Mouse (Mus musculus) lung, embryonic 16.5 days (tissue): ENCODE measurements at regions not wholly inside any gene's neighbourhood (a gene's known extent, or its start where the extent isn't known, plus 50 kb on each side); places are given as distances from the start of the nearest gene placed in this dataset.

Source experiments
- ATAC-seq: fragments of 200-750 bp; cut with Nextera tagmentation; 2 replicates; pipeline ENCODE4 v1.8.0; 2017; ENCODE audit warnings: low read depth, mild to moderate bottlenecking, moderate library complexity
- H3K27ac ChIP-seq: fragments of 300-500 bp; sonication (generic); 2 replicates; pipeline ENCODE4 v1.5.1; 2014; ENCODE audit warnings: mild to moderate bottlenecking, control low read depth, low read length
- H3K27me3 ChIP-seq: fragments of 300-500 bp; sonication (generic); 2 replicates; pipeline ENCODE4 v1.6.1; 2014; ENCODE audit warnings: low read depth, low read length, mixed read lengths; ENCODE audit not compliant: control insufficient read depth, insufficient read depth
- H3K36me3 ChIP-seq: fragments of 300-500 bp; sonication (generic); 2 replicates; pipeline ENCODE4 v1.6.1; 2014; ENCODE audit warnings: low read length; ENCODE audit not compliant: control insufficient read depth, insufficient read depth
- H3K4me1 ChIP-seq: fragments of 300-500 bp; sonication (generic); replicated peaks from 2 replicates; pipeline ENCODE4 v1.6.1; 2014; ENCODE audit warnings: low read length, mixed read lengths; ENCODE audit not compliant: control insufficient read depth, insufficient read depth
- H3K4me2 ChIP-seq: fragments of 300-500 bp; sonication (generic); 2 replicates; pipeline ENCODE4 v1.6.1; 2014; ENCODE audit warnings: low read depth, low read length, control low read depth
- H3K4me3 ChIP-seq: fragments of 300-500 bp; sonication (generic); 2 replicates; pipeline ENCODE4 v1.5.1; 2014; ENCODE audit warnings: mild to moderate bottlenecking, low read length, control low read depth
- H3K9ac ChIP-seq: fragments of 300-500 bp; sonication (generic); 2 replicates; pipeline ENCODE4 v1.6.1; 2014; ENCODE audit warnings: low read length, control low read depth
- H3K9me3 ChIP-seq: fragments of 300-500 bp; sonication (generic); 2 replicates; pipeline ENCODE4 v1.6.1; 2016; ENCODE audit warnings: low read length; ENCODE audit not compliant: control insufficient read depth
- WGBS: fragments of 180-500 bp; shearing (Covaris S2); extraction: QIAGEN DNeasy Blood & Tissue Kit; methylation state at CpG from one replicate; pipeline ENCODE4 v1.1.7; 2014; 5-methylcytosine and 5-hydroxymethylcytosine counted together

DNA sequence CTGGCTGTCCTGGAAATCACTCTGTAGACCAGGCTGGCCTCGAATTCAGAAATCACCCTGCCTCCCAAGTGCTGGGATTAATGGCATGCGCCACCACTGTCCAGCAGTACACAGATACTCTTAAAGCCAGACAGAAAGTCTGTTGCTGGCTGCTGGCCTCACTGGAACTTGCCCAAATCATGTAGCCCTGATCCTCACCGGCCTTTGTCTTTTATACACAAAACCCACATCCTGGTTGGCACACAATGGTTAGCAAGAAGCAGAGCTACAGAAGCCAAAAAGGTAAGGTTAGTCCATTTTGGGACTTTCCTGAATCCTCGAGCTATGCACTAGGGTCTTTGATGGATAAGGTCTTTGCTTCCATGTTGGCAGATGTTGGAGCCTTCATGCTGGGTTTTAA lies 157.2 kb upstream of the Trim24 start:
- Histone ChIP-seq H3K4me1 (no peaks in the 10 kb centered on the region), H3K4me2 (no peak overlapping the region), H3K4me3 (no peak overlapping the region), H3K27me3 (no peaks in the 10 kb centered on the region), H3K9me3 (peaks cover 2% of the 10 kb centered on the region; the same call in 1 of the 2 replicates), H3K27ac (no peak overlapping the region), H3K9ac (no peak overlapping the region), H3K36me3 (no peaks in the 10 kb centered on the region)
- ATAC-seq: no peak
- 71% methylated on average over 4 of the region's 4 CpGs for WGBS

DNA sequence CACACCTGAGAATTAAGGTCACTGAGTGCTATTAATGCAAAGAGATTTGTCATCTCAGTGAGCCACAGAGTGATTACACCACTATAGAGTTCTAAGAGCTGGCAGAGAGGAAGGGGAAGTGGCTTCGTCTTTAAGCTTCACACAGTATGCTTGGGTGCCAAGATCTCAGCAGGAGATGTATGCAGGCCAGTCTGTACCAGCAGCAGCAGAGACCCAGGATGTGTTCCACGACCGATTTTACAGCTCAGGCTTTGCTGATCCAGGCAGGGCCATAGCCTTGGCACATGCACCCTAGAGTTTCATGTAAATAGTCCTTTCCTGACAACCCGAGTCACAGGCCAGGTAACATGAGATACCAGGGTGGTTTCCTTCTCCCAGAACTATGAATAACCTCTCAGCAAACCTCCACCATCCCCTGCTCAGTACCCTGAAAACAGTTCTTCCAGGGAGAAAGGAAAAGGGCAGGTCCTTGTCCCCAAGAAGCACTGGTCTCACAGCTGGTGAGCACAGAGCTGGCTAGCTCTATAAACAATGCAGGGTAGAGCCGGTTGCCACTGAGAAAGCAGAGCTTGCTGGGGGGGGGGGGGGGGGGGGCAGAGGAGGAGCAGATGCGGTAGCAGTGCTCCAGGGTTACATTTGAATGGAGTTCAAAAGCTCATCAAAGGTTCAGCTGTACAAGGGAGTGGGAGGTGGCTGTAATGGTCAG lies 156.2 kb upstream of the Trim24 start:
- no peaks in the 10 kb centered on the region for H3K36me3 ChIP-seq
- no peak overlapping the region for H3K4me3 ChIP-seq
- H3K9me3 ChIP-seq: peaks cover 2% of the 10 kb centered on the region; the same call in 1 of the 2 replicates
- no peak overlapping the region for H3K4me2 ChIP-seq
- H3K4me1 ChIP-seq: no peaks in the 10 kb centered on the region
- no peak overlapping the region for H3K9ac ChIP-seq
- no peaks in the 10 kb centered on the region for H3K27me3 ChIP-seq
- no peak for ATAC-seq
- H3K27ac ChIP-seq: peak overlapping the region; percentile 17; the same call in 1 of the 2 replicates
- 23% methylated on average over 5 of the region's 6 CpGs for WGBS

DNA sequence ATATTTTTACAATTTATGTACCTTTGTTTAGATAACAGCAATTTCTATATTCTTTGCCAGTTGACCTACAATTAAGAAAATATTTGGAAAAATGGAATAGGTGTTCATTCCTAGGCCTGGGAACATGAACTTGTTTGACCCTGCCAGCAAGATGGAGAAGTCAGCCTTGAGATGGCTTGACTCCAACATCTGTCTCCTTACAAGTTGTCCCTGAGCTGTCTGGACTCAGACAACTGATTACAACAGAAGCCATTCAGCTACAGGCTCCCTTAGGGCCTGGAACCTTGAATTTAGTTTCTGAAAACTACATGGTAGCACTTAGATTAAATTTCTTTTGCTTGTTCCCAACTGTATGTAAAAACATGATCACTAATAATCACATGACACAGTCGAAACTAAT lies 148.9 kb upstream of the Trim24 start:
- Histone ChIP-seq H3K36me3 (no peaks in the 10 kb centered on the region), H3K4me1 (no peaks in the 10 kb centered on the region), H3K9me3 (no peaks in the 10 kb centered on the region), H3K27me3 (no peaks in the 10 kb centered on the region), H3K4me2 (no peak overlapping the region), H3K27ac (no peak overlapping the region), H3K4me3 (no peak overlapping the region), H3K9ac (no peak overlapping the region)
- WGBS: 77% methylated on average over 1 of the region's 1 CpGs
- no peak for ATAC-seq

DNA sequence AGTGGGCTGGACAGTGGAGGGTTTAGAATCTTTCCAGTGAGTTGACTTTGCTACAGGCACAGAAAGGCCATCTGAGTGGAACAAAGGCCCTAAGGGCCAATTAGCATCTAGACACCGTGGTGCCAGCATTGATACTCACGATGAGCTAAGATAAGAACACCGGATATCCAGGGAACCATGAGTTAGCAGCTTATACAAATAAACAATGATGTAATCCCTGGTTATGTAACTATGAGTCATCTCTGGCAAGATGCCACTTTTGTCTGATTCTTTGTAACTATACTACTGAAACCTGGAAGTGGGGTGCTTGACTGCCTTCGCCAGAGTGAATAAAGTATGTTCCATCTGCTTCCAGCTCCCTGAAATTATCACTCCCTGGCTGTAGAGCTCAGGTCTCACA lies 147.3 kb upstream of the Trim24 start:
- 23% methylated on average over 4 of the region's 4 CpGs for WGBS
- no peaks in the 10 kb centered on the region for H3K9me3 ChIP-seq
- no peak overlapping the region for H3K4me2 ChIP-seq
- no peaks in the 10 kb centered on the region for H3K27me3 ChIP-seq
- peak; percentile 71 for ATAC-seq
- H3K36me3 ChIP-seq: no peaks in the 10 kb centered on the region
- no peak overlapping the region for H3K9ac ChIP-seq
- H3K4me1 ChIP-seq: no peaks in the 10 kb centered on the region
- 0 out of 2 replicates have a peak overlapping the region, but pooled peaks have one; percentile 38 for H3K27ac ChIP-seq
- H3K4me3 ChIP-seq: no peak overlapping the region

DNA sequence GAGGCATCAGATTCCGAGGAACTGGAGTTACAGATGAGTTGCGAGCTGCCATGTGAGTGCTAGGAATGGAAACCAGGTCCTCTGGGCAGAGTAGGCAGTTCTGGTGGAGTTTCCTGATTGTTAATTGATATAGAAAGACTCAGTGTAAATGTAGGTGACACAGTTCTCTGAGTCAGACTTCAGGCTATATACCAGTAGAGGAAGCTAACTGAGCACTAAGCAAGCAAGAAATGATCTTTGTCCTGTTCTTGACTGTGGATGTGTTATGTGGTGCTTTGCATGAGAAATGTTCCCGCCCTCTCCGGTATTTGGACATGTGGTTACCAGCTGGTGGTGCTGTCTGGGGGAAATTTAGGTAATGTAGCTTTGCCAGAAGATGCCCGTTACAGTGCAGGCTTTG lies 146.4 kb upstream of the Trim24 start:
- no peaks in the 10 kb centered on the region for H3K27me3 ChIP-seq
- no peak for ATAC-seq
- H3K4me3 ChIP-seq: no peak overlapping the region
- no peaks in the 10 kb centered on the region for H3K9me3 ChIP-seq
- WGBS: 94% methylated on average over 5 of the region's 5 CpGs
- no peak overlapping the region for H3K27ac ChIP-seq
- H3K9ac ChIP-seq: no peak overlapping the region
- no peaks in the 10 kb centered on the region for H3K4me1 ChIP-seq
- no peaks in the 10 kb centered on the region for H3K36me3 ChIP-seq
- no peak overlapping the region for H3K4me2 ChIP-seq

DNA sequence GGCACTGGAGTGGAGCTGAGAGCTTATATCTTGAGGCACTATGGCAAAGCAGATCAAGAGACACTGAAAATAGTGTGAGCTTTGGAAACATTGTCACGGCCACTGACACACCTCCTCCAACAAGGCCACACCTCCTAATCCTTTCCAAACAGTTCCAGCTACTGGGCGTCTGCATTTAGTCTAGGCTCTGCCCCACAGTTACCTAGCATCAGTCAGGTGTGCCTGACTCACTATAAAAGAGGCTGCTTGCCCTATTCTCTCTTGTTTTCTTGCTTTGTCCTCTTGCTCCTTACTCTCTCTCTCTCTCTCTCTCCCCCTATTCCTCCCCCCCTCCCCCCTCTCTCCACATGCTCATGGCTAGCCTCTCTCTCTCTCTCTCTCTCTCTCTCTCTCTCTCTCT lies 142.0 kb upstream of the Trim24 start:
- Histone ChIP-seq H3K9ac (no peak overlapping the region), H3K27me3 (no peaks in the 10 kb centered on the region), H3K27ac (no peak overlapping the region), H3K4me1 (0 out of 2 replicates have a peak, but pooled peaks cover 4% of the 10 kb centered on the region), H3K9me3 (no peaks in the 10 kb centered on the region), H3K4me3 (no peak overlapping the region), H3K36me3 (no peaks in the 10 kb centered on the region), H3K4me2 (no peak overlapping the region)
- 88% methylated on average over 2 of the region's 2 CpGs for WGBS
- ATAC-seq: no peak

DNA sequence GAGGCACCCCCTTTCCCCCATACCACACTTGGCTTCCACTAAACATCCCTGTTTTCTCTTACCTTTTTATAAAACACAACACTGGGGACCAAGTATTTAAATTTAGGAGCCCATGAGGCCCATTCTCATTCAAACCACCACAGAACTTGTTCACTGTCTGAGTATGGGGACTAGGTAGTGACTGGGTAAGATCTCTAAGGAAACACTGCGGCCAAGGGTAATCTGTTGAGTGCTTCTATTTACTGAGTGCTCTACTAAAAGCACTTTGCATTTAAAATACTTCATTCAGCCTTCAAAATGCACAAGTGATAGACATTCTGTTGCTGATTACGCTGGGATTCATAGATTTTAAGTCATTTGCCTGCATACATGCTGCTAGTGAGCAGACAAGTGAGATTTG lies 141.4 kb upstream of the Trim24 start:
- Histone ChIP-seq H3K9me3 (no peaks in the 10 kb centered on the region), H3K4me3 (no peak overlapping the region), H3K4me1 (0 out of 2 replicates have a peak, but pooled peaks cover 4% of the 10 kb centered on the region), H3K27ac (no peak overlapping the region), H3K4me2 (no peak overlapping the region), H3K27me3 (no peaks in the 10 kb centered on the region), H3K9ac (no peak overlapping the region), H3K36me3 (no peaks in the 10 kb centered on the region)
- WGBS: 90% methylated on average over 2 of the region's 2 CpGs
- no peak for ATAC-seq

DNA sequence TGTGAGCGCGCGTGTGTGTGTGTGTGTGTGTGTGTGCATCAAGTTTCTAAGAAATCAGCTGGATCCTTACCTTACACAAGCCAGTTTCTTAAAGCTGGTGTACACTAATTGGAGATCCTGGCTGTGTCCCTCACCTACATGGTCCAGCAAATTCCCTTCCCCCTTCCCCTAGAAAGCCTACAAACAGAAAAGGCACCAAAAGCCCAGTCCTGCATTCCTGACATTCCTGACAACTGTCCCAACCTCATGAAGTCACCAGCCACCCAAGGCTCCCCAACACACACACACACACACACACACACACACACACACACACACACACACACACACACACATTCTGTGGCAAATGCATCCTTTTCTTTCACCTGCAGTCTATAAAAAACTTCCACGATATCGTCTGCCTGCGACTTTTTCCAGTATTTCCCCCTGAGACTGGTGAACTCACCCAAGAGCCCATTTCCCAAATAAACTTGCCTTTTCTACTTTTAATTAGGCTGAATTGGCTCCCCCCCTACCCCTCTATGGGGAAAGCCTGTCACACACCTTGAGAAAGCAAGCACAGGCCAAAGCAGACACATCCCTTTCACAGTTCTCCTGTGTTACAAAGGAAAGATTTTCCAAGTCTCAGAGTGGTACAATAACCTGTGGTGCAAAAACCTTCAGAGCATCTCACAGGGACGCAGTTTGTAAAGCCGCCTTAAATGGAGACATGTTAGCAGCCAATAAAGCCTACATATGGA lies 139.9 kb upstream of the Trim24 start:
- peak; percentile 53; the same call in 1 of the 2 replicates for ATAC-seq
- Histone ChIP-seq H3K4me1 (0 out of 2 replicates have a peak, but pooled peaks cover 4% of the 10 kb centered on the region), H3K27ac (0 out of 2 replicates have a peak overlapping the region, but pooled peaks have one; percentile 17), H3K4me3 (no peak overlapping the region), H3K36me3 (no peaks in the 10 kb centered on the region), H3K27me3 (no peaks in the 10 kb centered on the region), H3K9ac (no peak overlapping the region), H3K4me2 (no peak overlapping the region), H3K9me3 (no peaks in the 10 kb centered on the region)
- 68% methylated on average over 8 of the region's 8 CpGs for WGBS

DNA sequence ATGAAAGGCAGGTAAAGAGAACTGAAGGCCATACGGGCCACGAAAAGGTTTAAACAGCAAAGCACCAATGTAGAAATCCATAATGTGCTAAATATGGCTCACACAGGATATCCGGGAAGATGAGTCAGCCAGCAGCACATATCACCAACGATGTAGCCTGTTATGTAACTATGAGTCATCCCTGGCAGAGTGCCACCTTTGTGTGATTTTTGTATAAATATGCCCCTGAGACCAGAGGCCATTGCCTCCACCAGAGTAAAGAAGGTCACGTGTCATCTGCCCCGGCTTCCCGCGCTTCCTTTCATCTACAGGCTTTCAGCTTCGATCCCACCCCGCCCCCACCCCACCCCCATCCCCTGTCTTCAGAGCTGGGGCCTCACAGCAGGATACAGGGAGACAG lies 138.2 kb upstream of the Trim24 start:
- H3K4me2 ChIP-seq: no peak overlapping the region
- no peaks in the 10 kb centered on the region; the same call in 1 of the 2 replicates for H3K9me3 ChIP-seq
- H3K9ac ChIP-seq: no peak overlapping the region
- ATAC-seq: peak; percentile 93
- no peaks in the 10 kb centered on the region for H3K36me3 ChIP-seq
- 26% methylated on average over 10 of the region's 10 CpGs for WGBS
- H3K4me3 ChIP-seq: no peak overlapping the region
- H3K27me3 ChIP-seq: no peaks in the 10 kb centered on the region
- 0 out of 2 replicates have a peak, but pooled peaks cover 4% of the 10 kb centered on the region for H3K4me1 ChIP-seq
- H3K27ac ChIP-seq: no peak overlapping the region
